Mouse (Mus musculus) spleen, adult 12 weeks (tissue): ENCODE measurements around the gene Crtc1.

ENCODE experiments used
- DNase-seq: peaks from one replicate; pipeline ENCODE4 v3.0.0; 2022; ENCODE audit warnings: low spot score

Gene Crtc1

GRCm38 (mm10) chr8:70462516-70462813, 23.1 kb upstream of the Crtc1 start:
- DNase-seq: no peak

DNA sequence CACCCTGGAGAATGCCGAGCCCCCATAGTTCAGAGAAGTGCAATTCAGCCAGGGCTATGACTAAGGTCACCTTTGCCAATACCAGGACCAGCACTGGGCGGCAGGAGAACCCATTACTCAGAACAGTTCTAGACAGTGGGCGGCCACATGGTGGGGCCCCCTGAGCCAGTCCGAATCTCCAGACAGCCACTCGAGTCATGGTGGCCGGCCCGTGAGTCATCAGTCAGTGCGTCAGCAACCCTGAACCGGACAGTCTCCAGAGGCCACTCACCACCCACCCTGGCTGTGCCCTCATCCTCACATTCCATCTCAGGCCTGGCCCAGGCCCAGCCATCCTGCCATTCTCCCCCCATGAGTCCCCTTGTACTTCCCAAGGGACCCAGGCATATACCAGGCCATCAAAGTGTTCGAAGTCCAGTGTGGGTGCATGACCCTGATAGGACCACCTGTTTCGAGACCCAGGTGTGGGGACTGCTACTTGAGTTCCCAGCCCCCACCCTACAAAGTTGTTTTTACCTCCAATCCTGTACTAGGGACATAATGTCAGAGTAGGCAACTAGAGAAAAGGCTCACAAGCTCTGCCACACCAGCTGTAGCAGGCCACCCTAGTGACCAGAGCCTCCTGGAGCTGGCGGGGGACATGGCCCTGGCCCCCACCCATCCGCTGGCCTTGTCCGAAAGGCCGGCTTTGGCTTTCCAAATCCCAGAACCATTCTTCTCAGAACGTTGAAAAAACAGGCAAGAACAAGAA, 22.6 kb upstream of the Crtc1 start:
- no peak for DNase-seq

DNA sequence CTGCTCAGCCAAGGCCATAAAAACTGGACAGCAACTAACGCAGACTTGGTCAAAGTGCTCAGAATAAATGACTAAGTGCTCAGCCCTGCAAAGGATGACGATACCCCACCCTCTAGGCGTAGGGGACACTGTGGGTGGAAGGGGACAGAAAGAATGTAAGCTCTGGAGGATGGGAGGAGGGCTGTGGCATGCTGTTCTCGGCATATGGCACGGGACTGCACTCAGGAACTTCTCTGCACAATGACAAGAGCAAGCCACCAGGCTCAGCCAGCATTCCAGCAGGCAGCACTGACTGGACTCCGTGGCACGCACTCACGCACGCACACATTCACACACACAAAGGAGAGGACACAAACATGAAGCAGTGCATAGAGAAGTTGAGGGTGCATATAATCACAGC, 21.2 kb upstream of the Crtc1 start:
- no peak for DNase-seq

DNA sequence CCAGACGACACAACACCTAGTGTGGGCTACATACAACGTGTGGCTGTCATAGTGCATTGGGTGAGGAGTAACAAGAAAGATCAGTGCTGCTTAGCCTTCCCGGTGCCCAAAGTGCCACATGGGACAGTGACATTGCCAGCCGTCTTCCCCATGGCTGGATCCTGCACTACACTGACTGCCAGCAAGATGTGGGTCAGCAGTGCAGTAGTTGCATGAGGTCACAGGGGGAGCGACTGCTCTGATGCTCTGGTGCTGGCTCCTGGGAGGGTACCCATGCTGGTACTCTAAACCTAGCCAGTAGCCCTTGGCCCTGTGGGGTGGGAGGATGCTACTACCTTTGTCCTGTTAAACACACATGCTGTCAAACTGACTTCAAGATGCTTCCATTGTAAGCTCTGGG, 20.8 kb upstream of the Crtc1 start:
- no peak for DNase-seq

DNA sequence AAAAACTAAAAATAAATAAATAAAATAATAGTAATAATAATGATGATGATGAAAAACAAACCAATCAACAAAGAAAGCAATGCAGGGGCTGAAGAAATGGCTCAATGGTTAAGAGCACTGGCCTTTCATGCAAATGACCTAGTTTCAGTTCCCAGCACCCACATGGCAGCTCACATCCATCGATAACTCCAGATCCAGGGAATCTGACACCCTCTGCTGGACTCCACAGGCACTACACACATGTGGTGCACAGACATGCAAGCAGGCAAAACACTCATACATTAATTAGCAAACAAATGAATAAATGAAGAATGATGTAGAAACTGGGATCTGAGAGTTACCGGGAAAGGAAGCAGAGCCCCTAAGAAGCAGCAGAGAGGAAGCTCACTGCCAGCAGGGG, 20.3 kb upstream of the Crtc1 start:
- DNase-seq: no peak

- DNase-seq: no peak
Measured at GRCm38 (mm10) chr8:70458462-70458861, 19.1 kb upstream of the Crtc1 start.

- no peak for DNase-seq
Measured at GRCm38 (mm10) chr8:70457882-70458281, 18.5 kb upstream of the Crtc1 start.

GRCm38 (mm10) chr8:70456996-70457395, 17.6 kb upstream of the Crtc1 start:
- DNase-seq: no peak

- no peak for DNase-seq
Measured at GRCm38 (mm10) chr8:70453852-70454251, 14.5 kb upstream of the Crtc1 start.

GRCm38 (mm10) chr8:70452196-70452966, 13.0 kb upstream of the Crtc1 start:
- no peak for DNase-seq

GRCm38 (mm10) chr8:70447639-70448420, 8.5 kb upstream of the Crtc1 start:
- DNase-seq: no peak

DNA sequence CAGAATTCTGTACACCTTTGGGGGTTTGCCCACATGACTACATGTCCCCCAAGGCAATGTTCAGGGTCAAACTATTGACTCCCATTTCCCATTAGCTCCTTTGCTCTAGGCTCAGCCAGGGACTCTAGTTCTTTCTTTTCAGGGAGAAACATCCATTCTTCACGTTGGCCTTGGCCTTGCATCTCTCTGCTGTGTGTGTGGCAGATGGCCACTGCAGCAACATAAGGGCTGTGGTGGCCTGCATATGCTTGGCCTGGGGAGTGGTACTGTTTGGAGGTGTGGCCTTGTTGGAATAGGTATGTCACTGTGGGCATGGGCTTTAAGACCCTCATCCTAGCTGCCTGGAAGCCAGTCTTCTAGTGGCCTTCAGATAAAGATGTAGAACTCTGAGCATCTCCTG, 6.6 kb upstream of the Crtc1 start:
- DNase-seq: no peak

DNA sequence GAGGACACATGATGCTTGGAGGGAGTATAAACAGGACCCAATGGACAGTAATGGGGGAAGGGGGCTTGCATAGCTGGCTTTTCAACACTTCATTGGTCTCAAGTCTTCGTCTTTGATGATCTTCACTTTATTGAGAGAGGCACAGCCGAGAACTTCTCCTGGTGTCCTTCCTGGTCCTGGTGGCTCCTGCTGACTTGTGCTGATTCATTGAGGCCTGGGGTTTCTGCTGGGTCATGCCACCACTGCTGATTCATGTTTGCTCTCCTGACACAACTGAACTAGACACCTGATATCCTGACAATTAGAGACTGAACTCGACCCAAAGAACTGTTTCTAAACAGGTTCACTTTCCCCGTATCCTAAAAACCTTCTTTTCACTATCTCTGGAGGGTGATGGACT, 3.9 kb upstream of the Crtc1 start:
- DNase-seq: peak; percentile 73

GRCm38 (mm10) chr8:70441565-70441964, 2.2 kb upstream of the Crtc1 start:
- DNase-seq: no peak

DNA sequence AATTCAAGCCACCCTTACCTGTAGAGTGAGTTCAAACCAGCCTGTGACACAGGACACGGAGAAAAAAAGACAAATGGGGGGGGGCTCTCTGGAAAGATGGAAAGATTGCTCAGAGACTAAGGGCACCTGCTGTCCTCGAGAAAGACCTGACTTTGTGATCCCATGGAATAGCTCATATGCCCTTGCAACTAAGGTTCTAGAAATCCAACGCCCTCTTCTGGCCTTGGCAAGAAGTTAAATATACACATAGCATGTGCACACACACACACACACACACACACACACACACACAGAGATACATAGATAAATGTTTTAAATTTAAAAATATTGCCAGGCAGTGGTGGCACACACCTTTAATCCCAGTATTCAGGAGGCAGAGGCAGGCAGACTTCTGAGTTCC, 867 bp upstream of the Crtc1 start:
- DNase-seq: no peak

- DNase-seq: no peak
Measured at GRCm38 (mm10) chr8:70439848-70440179, 435 bp upstream of the Crtc1 start.

DNA sequence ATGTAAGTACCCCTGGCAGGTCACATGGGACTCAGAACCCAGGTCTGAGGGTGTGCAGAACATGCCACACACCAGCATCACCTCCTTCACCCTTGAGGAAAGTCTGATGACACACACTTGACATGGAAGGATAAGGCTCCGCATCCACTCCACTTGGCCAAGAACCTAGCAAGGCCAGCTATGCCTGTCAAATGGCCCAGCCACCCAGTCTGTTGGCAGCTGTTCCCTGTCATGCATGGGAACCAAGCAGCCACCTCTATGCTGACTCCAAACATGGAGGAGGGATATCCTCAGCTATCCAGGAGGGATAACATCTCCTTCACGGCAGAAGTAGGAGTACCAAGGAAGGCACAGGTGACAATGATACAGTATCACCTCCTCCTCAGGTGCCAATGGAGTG, 956 bp downstream of the Crtc1 start:
- DNase-seq: no peak

- DNase-seq: no peak
Measured at GRCm38 (mm10) chr8:70435156-70435555, 4.2 kb downstream of the Crtc1 start.

DNA sequence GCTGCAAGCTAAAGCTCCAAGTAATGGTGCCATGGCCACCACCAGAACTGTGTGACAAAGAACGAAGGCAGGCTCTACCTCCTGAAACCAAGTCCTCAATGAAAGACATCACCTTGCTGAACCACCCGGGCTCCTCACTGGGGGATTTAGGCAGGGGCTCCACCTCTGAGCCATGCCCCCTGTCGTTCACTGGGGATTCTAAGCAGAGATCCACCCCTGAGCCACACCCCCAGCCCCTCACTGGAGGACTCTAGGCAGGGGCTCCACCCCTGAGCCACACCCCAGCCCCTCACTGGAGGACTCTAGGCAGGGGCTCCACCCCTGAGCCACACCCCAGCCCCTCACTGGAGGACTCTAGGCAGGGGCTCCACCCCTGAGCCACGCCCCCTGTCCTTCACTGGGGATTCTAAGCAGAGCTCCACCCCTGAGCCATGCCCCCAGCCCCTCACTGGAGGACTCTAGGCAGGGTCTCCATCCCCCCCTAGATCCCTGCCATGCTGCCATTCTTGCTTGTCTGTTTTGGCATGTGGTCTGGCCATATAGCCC, 6.3 kb downstream of the Crtc1 start:
- DNase-seq: no peak

GRCm38 (mm10) chr8:70431213-70431612, 8.2 kb downstream of the Crtc1 start:
- no peak for DNase-seq

- no peak for DNase-seq
Measured at GRCm38 (mm10) chr8:70426300-70426907, 13.0 kb downstream of the Crtc1 start.

DNA sequence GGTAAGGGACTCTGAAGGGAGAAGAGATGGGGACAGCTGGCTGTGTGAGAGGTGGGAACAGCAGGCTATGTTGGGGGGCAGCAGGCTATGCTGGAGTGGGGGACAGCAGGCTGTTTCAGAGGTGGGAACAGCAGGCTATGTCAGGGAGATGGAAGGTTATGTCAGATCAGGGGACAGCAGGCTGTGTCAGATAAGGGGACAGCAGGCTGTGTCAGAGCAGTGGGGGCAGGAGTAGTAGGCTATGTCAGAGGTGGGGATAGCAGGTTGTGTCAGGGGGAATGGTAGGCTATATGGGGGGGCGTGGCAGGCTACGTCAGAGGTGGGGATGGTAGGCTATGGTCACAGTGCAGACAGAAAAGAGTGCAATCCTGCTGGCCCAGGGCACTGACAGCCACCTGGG, 16.7 kb downstream of the Crtc1 start:
- no peak for DNase-seq
